Mouse (Mus musculus): ENCODE measurements around the gene Slc12a6. TPM values are rescaled to one million over a fixed set of nuclear protein-coding genes. Genes with fewer than 3 reads are reported as not detected.

Gene Slc12a6
- polyA plus RNA-seq, 1 experiment from 2014 or later, result 4.1 TPM

GRCm38 (mm10) chr2:112359611-112360010, 94.0 kb downstream of the Slc12a6 start:
- ATAC-seq (no peak), DNase-seq (no peak)
- H3K4me3 ChIP-seq (ENCODE audit: low read depth, low read length), result no peak overlapping the region
- H3K4me2 ChIP-seq (ENCODE audit: low read depth, low read length), result no peak overlapping the region
- H3K9ac ChIP-seq (replicated peaks), result no peak overlapping the region
- no peaks in the 10 kb centered on the region for H3K4me1 ChIP-seq (ENCODE audit: insufficient read depth)
- no peaks in the 10 kb centered on the region for H3K27me3 ChIP-seq (ENCODE audit: insufficient read depth, low read length)
- 72% methylated on average over 2 of the region's 2 CpGs for WGBS (ENCODE audit: insufficient replicate concordance)
- H3K36me3 ChIP-seq (replicated peaks; ENCODE audit: insufficient read depth, low read length), result peaks cover 84% of the 10 kb centered on the region
- H3K27ac ChIP-seq (ENCODE audit: low read depth), result no peak overlapping the region
- no peak for TF ChIP-seq EP300 (IDR thresholded peaks at IDR 0.05; ENCODE audit: low read depth)
- no peaks in the 10 kb centered on the region for H3K9me3 ChIP-seq (ENCODE audit: low read length)

GRCm38 (mm10) chr2:112360012-112360780, 94.6 kb downstream of the Slc12a6 start:
- Histone ChIP-seq H3K9me3 (ENCODE audit: low read length) (no peaks in the 10 kb centered on the region), H3K9ac (replicated peaks) (no peak overlapping the region), H3K4me2 (ENCODE audit: low read depth, low read length) (no peak overlapping the region), H3K27ac (ENCODE audit: low read depth) (no peak overlapping the region), H3K36me3 (replicated peaks; ENCODE audit: insufficient read depth, low read length) (peaks cover 82% of the 10 kb centered on the region), H3K4me3 (ENCODE audit: low read depth, low read length) (no peak overlapping the region), H3K27me3 (ENCODE audit: insufficient read depth, low read length) (no peaks in the 10 kb centered on the region), H3K4me1 (ENCODE audit: insufficient read depth) (no peaks in the 10 kb centered on the region)
- ATAC-seq (no peak), DNase-seq (no peak)
- no peak for TF ChIP-seq EP300 (IDR thresholded peaks at IDR 0.05; ENCODE audit: low read depth)
- no peak for TF ChIP-seq CTCF (IDR thresholded peaks at IDR 0.05; ENCODE audit: low read depth)
- 90% methylated on average over 12 of the region's 12 CpGs for whole genome bisulfite sequencing (ENCODE audit: insufficient replicate concordance)

GRCm38 (mm10) chr2:112360781-112361169, 95.2 kb downstream of the Slc12a6 start:
- no peak for DNase-seq
- no peak overlapping the region for H3K9ac ChIP-seq (replicated peaks)
- H3K36me3 ChIP-seq (replicated peaks; ENCODE audit: insufficient read depth, low read length), result peaks cover 77% of the 10 kb centered on the region
- H3K27ac ChIP-seq (ENCODE audit: low read depth), result no peak overlapping the region
- 81% methylated on average over 2 of the region's 2 CpGs for WGBS (ENCODE audit: insufficient replicate concordance)
- no peaks in the 10 kb centered on the region for H3K4me1 ChIP-seq (ENCODE audit: insufficient read depth)
- H3K4me2 ChIP-seq (ENCODE audit: low read depth, low read length), result no peak overlapping the region
- H3K9me3 ChIP-seq (ENCODE audit: low read length), result no peaks in the 10 kb centered on the region
- ATAC-seq, result no peak
- TF ChIP-seq CTCF (IDR thresholded peaks at IDR 0.05; ENCODE audit: low read depth), result no peak
- TF ChIP-seq EP300 (IDR thresholded peaks at IDR 0.05; ENCODE audit: low read depth), result no peak
- H3K4me3 ChIP-seq (ENCODE audit: low read depth, low read length), result no peak overlapping the region
- H3K27me3 ChIP-seq (ENCODE audit: insufficient read depth, low read length), result no peaks in the 10 kb centered on the region

- Histone ChIP-seq H3K9ac (replicated peaks) (peak overlapping the region; percentile 93), H3K27ac (ENCODE audit: low read depth) (peak overlapping the region; percentile 87), H3K4me2 (ENCODE audit: low read depth, low read length) (peak overlapping the region; percentile 90), H3K27me3 (ENCODE audit: insufficient read depth, low read length) (no peaks in the 10 kb centered on the region), H3K4me1 (ENCODE audit: insufficient read depth) (peaks cover 14% of the 10 kb centered on the region), H3K36me3 (replicated peaks; ENCODE audit: insufficient read depth, low read length) (peaks cover 24% of the 10 kb centered on the region), H3K9me3 (ENCODE audit: low read length) (no peaks in the 10 kb centered on the region), H3K4me3 (ENCODE audit: low read depth, low read length) (peak overlapping the region; percentile 99)
- WGBS (ENCODE audit: insufficient replicate concordance), result 12% methylated on average over 15 of the region's 15 CpGs
- TF ChIP-seq CTCF (IDR thresholded peaks at IDR 0.05; ENCODE audit: low read depth) (no peak), EP300 (IDR thresholded peaks at IDR 0.05; ENCODE audit: low read depth) (no peak)
- ATAC-seq (peak; percentile 38), DNase-seq (peak; percentile 26)
Measured at GRCm38 (mm10) chr2:112367222-112367621, 101.6 kb downstream of the Slc12a6 start.

- Histone ChIP-seq H3K27ac (ENCODE audit: low read depth) (peak within 1 kb of the TSS; percentile 87), H3K36me3 (replicated peaks; ENCODE audit: insufficient read depth, low read length) (peaks cover 19% of the 10 kb centered on the region), H3K4me3 (ENCODE audit: low read depth, low read length) (peak within 1 kb of the TSS; percentile 99), H3K9ac (replicated peaks) (peak within 1 kb of the TSS; percentile 93), H3K4me1 (ENCODE audit: insufficient read depth) (peaks cover 14% of the 10 kb centered on the region), H3K4me2 (ENCODE audit: low read depth, low read length) (peak within 1 kb of the TSS; percentile 90), H3K9me3 (ENCODE audit: low read length) (no peaks in the 10 kb centered on the region), H3K27me3 (ENCODE audit: insufficient read depth, low read length) (no peaks in the 10 kb centered on the region)
- ATAC-seq, result peak; percentile 90
- TF ChIP-seq EP300 (IDR thresholded peaks at IDR 0.05; ENCODE audit: low read depth) (peak; percentile 52), CTCF (IDR thresholded peaks at IDR 0.05; ENCODE audit: low read depth) (0 out of 2 replicates have a peak, but pooled peaks have one; percentile 7)
- peak; percentile 93 for DNase-seq
- 2% methylated on average over 46 of the region's 46 CpGs for WGBS (ENCODE audit: insufficient replicate concordance)
Measured at GRCm38 (mm10) chr2:112367726-112368673, 102.4 kb downstream of the Slc12a6 start, which contains the start of gene Emc4. Emc4 (minus strand) TSS chr2:112368027.

GRCm38 (mm10) chr2:112369941-112370340, 104.3 kb downstream of the Slc12a6 start:
- no peak overlapping the region for H3K4me2 ChIP-seq (ENCODE audit: low read depth, low read length)
- H3K4me3 ChIP-seq (ENCODE audit: low read depth, low read length), result no peak overlapping the region
- DNase-seq (peak; percentile 22), ATAC-seq (no peak)
- no peak overlapping the region for H3K9ac ChIP-seq (replicated peaks)
- 0 out of 2 replicates have a peak, but pooled peaks cover 2% of the 10 kb centered on the region for H3K36me3 ChIP-seq (replicated peaks; ENCODE audit: insufficient read depth, low read length)
- no peak overlapping the region for H3K27ac ChIP-seq (ENCODE audit: low read depth)
- H3K9me3 ChIP-seq (ENCODE audit: low read length), result no peaks in the 10 kb centered on the region
- H3K4me1 ChIP-seq (ENCODE audit: insufficient read depth), result peaks cover 14% of the 10 kb centered on the region
- 50% methylated on average over 5 of the region's 5 CpGs for WGBS (ENCODE audit: insufficient replicate concordance)
- TF ChIP-seq EP300 (IDR thresholded peaks at IDR 0.05; ENCODE audit: low read depth) (no peak), CTCF (IDR thresholded peaks at IDR 0.05; ENCODE audit: low read depth) (no peak)
- H3K27me3 ChIP-seq (ENCODE audit: insufficient read depth, low read length), result no peaks in the 10 kb centered on the region
